Mouse (Mus musculus): ENCODE measurements at regions not wholly inside any gene's neighbourhood (a gene's known extent, or its start where the extent isn't known, plus 50 kb on each side); places are given as distances from the start of the nearest gene placed in this dataset.

DNA sequence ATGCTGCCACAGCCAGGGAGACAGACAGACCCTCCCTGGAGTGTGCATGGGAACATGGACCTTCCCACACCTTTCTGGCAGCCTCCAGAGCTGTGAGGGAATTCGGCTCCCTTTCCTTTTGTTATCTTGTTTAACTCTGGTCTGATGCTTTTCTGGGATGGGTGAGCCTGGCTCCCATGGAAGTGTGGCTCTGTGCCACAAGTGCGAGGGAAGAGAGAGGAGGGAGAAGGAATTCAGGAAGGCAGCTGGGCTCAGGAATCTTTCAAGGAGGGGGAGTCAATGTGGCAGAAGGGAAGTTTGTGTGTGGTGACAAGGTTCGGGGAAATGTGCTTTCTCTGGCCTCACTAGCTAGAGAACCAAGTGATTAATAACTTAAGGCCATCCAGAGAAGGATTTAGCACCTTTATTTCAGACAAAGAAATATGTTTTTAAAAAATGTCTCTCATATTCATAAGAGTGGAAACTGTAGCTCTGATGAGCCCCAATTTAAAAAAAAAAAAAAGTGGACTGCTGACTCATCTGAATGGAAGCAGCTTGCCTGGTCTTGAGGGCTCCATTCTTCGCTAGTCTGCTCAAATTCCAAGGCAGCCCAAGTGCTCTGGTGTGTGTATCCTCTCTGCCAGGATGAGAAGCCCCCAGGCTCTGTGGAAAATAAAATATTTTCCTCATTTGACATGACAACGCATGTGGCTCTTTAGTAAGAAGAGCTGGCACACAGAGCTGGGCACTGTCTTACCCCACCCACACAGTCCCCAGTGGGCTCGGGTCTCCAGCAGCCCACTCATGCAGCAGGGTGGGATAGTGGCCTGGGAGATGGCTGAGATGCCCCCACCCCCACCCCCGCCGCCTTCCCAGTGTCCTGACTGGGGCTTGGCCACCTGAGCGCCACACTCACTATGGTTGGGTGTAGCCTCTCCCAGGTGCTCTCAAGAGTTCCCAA, 129.1 kb downstream of the Gas1 start:
- no peak for TF ChIP-seq CTCF (IDR thresholded peaks at IDR 0.05; ENCODE audit: low read depth, low read length)
- no peak for TF ChIP-seq POLR2A (IDR thresholded peaks at IDR 0.05; ENCODE audit: borderline replicate concordance, low read depth, low read length)
